Mouse (Mus musculus) C2C12 (cell line): ENCODE data around the gene Ankrd39. TPM values are rescaled to one million over a fixed set of nuclear protein-coding genes. Genes with fewer than 3 reads are reported as not detected.

ENCODE experiments used
- H3K27me3 ChIP-seq: one replicate; pipeline ENCODE4 v1.6.1; 2011; ENCODE audit not compliant: control insufficient read depth, insufficient read depth, insufficient read length
- H3K36me3 ChIP-seq: one replicate; pipeline ENCODE4 v1.6.1; 2011; ENCODE audit not compliant: control insufficient read depth, insufficient read depth
- H3K4me3 ChIP-seq: one replicate; pipeline ENCODE4 v1.5.1; 2011; ENCODE audit warnings: mild to moderate bottlenecking, control low read depth; ENCODE audit not compliant: poor library complexity, insufficient read depth, severe bottlenecking
- H3K79me2 ChIP-seq: one replicate; pipeline ENCODE4 v1.6.1; 2011; ENCODE audit not compliant: control insufficient read depth, insufficient read depth
- H3K79me3 ChIP-seq: one replicate; pipeline ENCODE4 v1.6.1; 2011; ENCODE audit warnings: low read depth, control low read depth
- H3ac ChIP-seq: one replicate; pipeline ENCODE3; 2011; ENCODE audit warnings: low read depth; ENCODE audit not compliant: control insufficient read depth, insufficient read length
- CEBPB ChIP-seq: IDR thresholded peaks from one replicate; pipeline ENCODE4 v1.6.1; 2011; ENCODE audit warnings: low read depth, mild to moderate bottlenecking, control low read depth, moderate library complexity
- CTCF ChIP-seq: IDR thresholded peaks from one replicate; pipeline ENCODE4 v1.5.1; 2011; ENCODE audit not compliant: control insufficient read depth, insufficient read depth, insufficient read length
- FOSL1 ChIP-seq: IDR thresholded peaks from one replicate; pipeline ENCODE4 v1.8.0; 2011; ENCODE audit warnings: mild to moderate bottlenecking, low read length; ENCODE audit not compliant: poor library complexity, insufficient read depth, severe bottlenecking
- MAX ChIP-seq: IDR thresholded peaks from one replicate; pipeline ENCODE4 v1.6.1; 2011; ENCODE audit warnings: mild to moderate bottlenecking, control low read depth
- MYOD1 ChIP-seq: IDR thresholded peaks from one replicate; pipeline ENCODE4 v1.6.1; 2011; ENCODE audit warnings: low read depth; ENCODE audit not compliant: control insufficient read depth, insufficient read length
- MYOG ChIP-seq: IDR thresholded peaks from one replicate; pipeline ENCODE4 v1.6.1; 2011; ENCODE audit not compliant: control insufficient read depth, insufficient read length; ENCODE audit errors: extremely low read depth
- USF1 ChIP-seq: IDR thresholded peaks from one replicate; pipeline ENCODE4 v1.6.1; 2011; ENCODE audit warnings: low read depth, mild to moderate bottlenecking, control low read depth, moderate library complexity
- polyA plus RNA-seq: library from polyadenylated mRNA; unstranded; fragments of >200 nt; fragmentation: generic; extraction: Trizol; gene quantifications from one replicate; pipeline ENCODE4 v1.2.1, GENCODE M21; 2012; ENCODE audit warnings: missing spikeins

The Ankrd39 gene
- polyA plus RNA-seq, 1 experiment: 7.8 TPM

GRCm38 (mm10) chr1:36582211-36582610 is 35.0 kb upstream of the Ankrd39 start:
- no peaks in the 10 kb centered on the region for H3K27me3 ChIP-seq
- H3K4me3 ChIP-seq: no peak overlapping the region
- no peak overlapping the region for H3ac ChIP-seq
- TF ChIP-seq CEBPB: no peak
- no peak for TF ChIP-seq MYOD1
- TF ChIP-seq USF1: no peak
- TF ChIP-seq MYOG: no peak
- TF ChIP-seq MAX: no peak
- TF ChIP-seq FOSL1: no peak
- TF ChIP-seq CTCF: no peak
- H3K79me2 ChIP-seq: no peaks in the 10 kb centered on the region
- H3K36me3 ChIP-seq: no peaks in the 10 kb centered on the region
- H3K79me3 ChIP-seq: no peaks in the 10 kb centered on the region

DNA sequence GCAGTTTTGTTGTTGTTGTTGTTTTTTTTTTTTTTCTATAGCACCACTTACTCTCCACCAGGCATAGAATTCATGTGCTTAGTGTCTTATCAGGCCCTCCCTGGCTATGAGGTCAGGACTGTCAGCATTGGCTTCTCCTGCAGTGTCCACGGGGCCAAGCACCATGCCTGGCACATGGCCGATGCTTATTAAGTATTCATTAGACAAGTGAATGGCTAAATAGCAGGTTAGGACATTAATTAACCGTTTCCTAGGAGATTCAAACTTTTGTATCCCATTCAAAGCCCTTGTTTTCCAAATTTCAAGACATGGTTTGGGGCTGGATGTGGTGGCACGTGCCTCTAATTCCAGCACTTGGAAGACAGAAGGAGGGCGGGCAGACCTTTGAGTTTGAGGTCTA is 34.0 kb upstream of the Ankrd39 start:
- Histone ChIP-seq H3K79me2 (no peaks in the 10 kb centered on the region), H3K36me3 (no peaks in the 10 kb centered on the region), H3K79me3 (no peaks in the 10 kb centered on the region), H3K4me3 (no peak overlapping the region), H3K27me3 (no peaks in the 10 kb centered on the region), H3ac (no peak overlapping the region)
- TF ChIP-seq CEBPB: no peak
- no peak for TF ChIP-seq MAX
- no peak for TF ChIP-seq MYOD1
- TF ChIP-seq MYOG: no peak
- no peak for TF ChIP-seq USF1
- TF ChIP-seq CTCF: no peak
- TF ChIP-seq FOSL1: no peak

DNA sequence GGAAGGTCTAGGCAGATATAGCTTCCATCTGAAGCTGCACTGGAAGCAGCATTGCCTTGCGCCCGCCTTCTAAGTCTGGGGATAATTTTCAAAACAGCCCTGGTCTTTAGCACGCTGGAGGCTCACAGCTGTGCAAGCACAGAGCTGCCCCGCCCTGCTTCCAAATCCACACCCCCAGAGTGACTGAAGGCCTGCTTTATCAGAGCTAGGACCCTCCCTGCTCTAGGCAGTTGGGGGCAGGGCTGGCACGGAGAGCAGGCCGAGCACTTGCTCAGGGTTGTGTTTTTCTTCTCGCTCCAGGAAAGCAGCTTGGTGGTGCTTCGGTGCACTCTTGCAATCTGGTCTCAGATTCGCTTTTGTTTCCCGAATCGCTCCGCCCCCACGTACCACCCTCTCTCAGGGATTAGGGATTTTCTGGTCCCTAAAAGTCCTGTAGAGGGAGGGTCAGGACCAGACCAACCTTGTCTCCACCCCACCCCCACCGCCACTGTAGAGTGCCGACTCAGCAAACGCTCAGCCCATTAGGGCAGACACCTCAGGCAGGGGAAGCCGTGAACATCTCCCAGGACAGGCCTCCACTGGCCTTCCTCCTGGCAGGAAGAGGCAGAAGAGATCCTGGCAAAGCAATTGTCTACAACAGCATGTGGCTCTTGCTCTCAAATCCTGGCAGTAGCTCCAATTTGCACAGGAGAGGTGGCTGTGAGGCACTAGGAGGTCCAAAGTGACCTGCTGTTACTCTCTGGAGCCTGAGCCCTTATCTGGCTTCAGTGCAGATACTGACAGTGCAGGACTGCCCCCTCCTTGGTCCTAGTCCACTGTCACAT is 33.4 kb upstream of the Ankrd39 start:
- no peak overlapping the region for H3ac ChIP-seq
- no peaks in the 10 kb centered on the region for H3K36me3 ChIP-seq
- no peak overlapping the region for H3K4me3 ChIP-seq
- TF ChIP-seq CTCF (no peak), FOSL1 (no peak), USF1 (no peak), CEBPB (no peak), MYOD1 (no peak), MYOG (no peak), MAX (no peak)
- H3K27me3 ChIP-seq: no peaks in the 10 kb centered on the region
- no peaks in the 10 kb centered on the region for H3K79me3 ChIP-seq
- H3K79me2 ChIP-seq: no peaks in the 10 kb centered on the region

DNA sequence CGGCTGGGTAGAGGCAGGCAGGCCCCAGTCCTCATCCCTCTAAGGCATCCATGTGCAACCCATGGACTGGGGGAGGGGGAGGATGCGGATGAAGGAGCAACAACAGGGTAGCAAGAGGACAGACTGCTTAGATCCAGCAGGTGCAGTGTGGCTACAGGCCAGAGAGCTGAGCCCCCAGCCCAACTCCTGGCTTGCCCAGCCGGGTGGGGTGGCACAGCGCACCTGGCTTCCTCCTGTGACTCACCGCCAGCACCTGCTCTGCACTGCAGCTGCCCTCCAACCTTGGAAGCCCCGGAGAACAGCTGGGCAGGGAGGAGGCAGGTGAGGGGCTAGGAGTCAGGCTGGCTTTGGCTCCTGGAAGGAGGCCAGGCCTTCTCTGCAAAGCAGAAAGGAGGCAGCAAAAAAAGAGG is 32.7 kb upstream of the Ankrd39 start:
- H3K79me3 ChIP-seq: no peaks in the 10 kb centered on the region
- no peak overlapping the region for H3K4me3 ChIP-seq
- H3K79me2 ChIP-seq: no peaks in the 10 kb centered on the region
- no peaks in the 10 kb centered on the region for H3K36me3 ChIP-seq
- peak; percentile 86 for TF ChIP-seq MYOD1
- TF ChIP-seq CEBPB: no peak
- TF ChIP-seq FOSL1: no peak
- no peak for TF ChIP-seq USF1
- TF ChIP-seq MAX: no peak
- no peak for TF ChIP-seq CTCF
- H3ac ChIP-seq: no peak overlapping the region
- no peaks in the 10 kb centered on the region for H3K27me3 ChIP-seq

GRCm38 (mm10) chr1:36576991-36577675 is 29.9 kb upstream of the Ankrd39 start:
- no peak overlapping the region for H3ac ChIP-seq
- no peaks in the 10 kb centered on the region for H3K36me3 ChIP-seq
- H3K4me3 ChIP-seq: no peak overlapping the region
- no peaks in the 10 kb centered on the region for H3K79me2 ChIP-seq
- H3K79me3 ChIP-seq: no peaks in the 10 kb centered on the region
- no peaks in the 10 kb centered on the region for H3K27me3 ChIP-seq
- TF ChIP-seq CEBPB: no peak
- no peak for TF ChIP-seq USF1
- TF ChIP-seq MYOG: no peak
- no peak for TF ChIP-seq MAX
